8 mouse cellular contexts compared by ENCODE assay signal in genomic region chr6:90618821-90619636, GRCm38 (mm10). TPM values are rescaled to one million over a fixed set of nuclear protein-coding genes. Genes with fewer than 3 reads are reported as not detected.
DNase-seq lines count a peak whose midpoint lies in the region; ATAC-seq and TF ChIP-seq lines count a peak whose summit lies in the region.

No protein-coding gene starts in this region.

- H3K9me3 ChIP-seq in lung, embryonic 14.5 days (ENCODE audit: low read depth, low read length): no peaks in the 10 kb centered on the region
- H3K9me3 ChIP-seq in hindbrain, embryonic 14.5 days (ENCODE audit: control insufficient read depth, low read length): no peaks in the 10 kb centered on the region

- H3K27ac ChIP-seq in lung, embryonic 14.5 days (ENCODE audit: low read depth): no peak overlapping the region
- no peak overlapping the region for H3K27ac ChIP-seq in hindbrain, embryonic 14.5 days

- intact Hi-C loops in heart, postnatal 10 days (cut with DNase I): no loop called here
- intact Hi-C loops in left cerebral cortex, postnatal 36 days (cut with DNase I): no loop called here

- peaks cover 17% of the 10 kb centered on the region for H3K4me1 ChIP-seq in lung, embryonic 14.5 days (ENCODE audit: insufficient read depth)
- 0 out of 2 replicates have a peak, but pooled peaks cover 4% of the 10 kb centered on the region for H3K4me1 ChIP-seq in hindbrain, embryonic 14.5 days (replicated peaks; ENCODE audit: control insufficient read depth, insufficient read depth, low read length)

- H3K27me3 ChIP-seq in lung, embryonic 14.5 days (ENCODE audit: insufficient read depth, low read length): no peaks in the 10 kb centered on the region
- no peaks in the 10 kb centered on the region for H3K27me3 ChIP-seq in hindbrain, embryonic 14.5 days (ENCODE audit: control insufficient read depth, insufficient read depth, low read length)

- ATAC-seq in lung, embryonic 14.5 days (ENCODE audit: insufficient read depth): no peak
- ATAC-seq in hindbrain, embryonic 14.5 days (ENCODE audit: low FRiP score): no peak; the same call in 1 of the 2 replicates

- 57% methylated on average over 19 of the region's 19 CpGs for WGBS in lung, embryonic 14.5 days
- 84% methylated on average over 19 of the region's 19 CpGs for WGBS in hindbrain, embryonic 14.5 days

- H3K9ac ChIP-seq in lung, embryonic 14.5 days: peak overlapping the region; percentile 23; the same call in 1 of the 2 replicates
- no peak overlapping the region for H3K9ac ChIP-seq in hindbrain, embryonic 14.5 days

- no peak for TF ChIP-seq CTCF in lung, embryonic 14.5 days (IDR thresholded peaks at IDR 0.05; ENCODE audit: low read depth)

- DNase-seq in gastrocnemius, adult 18-20 months (ENCODE audit: low spot score): peak; percentile 49
- no peak for DNase-seq in gastrocnemius, postnatal 4 days (ENCODE audit: low spot score in 2 of 2)
- peak; percentile 84 for DNase-seq in adrenal gland, adult 2 months
- DNase-seq in heart, postnatal 10 days: peak; percentile 57 to 59
- peak; percentile 34 for DNase-seq in lung, embryonic 14.5 days
- no peak for DNase-seq in hindbrain, embryonic 14.5 days (ENCODE audit: low spot score)
- no peak for DNase-seq in left cerebral cortex, postnatal 36 days (ENCODE audit: low spot score in 2 of 2)
- no peak for DNase-seq in layer of hippocampus, postnatal 36 days

- peak overlapping the region; percentile 29; the same call in 1 of the 2 replicates for H3K4me2 ChIP-seq in lung, embryonic 14.5 days
- H3K4me2 ChIP-seq in hindbrain, embryonic 14.5 days (replicated peaks): no peak overlapping the region

- H3K4me3 ChIP-seq in lung, embryonic 14.5 days (ENCODE audit: low read depth, low read length): no peak overlapping the region; the same call in 1 of the 2 replicates
- H3K4me3 ChIP-seq in hindbrain, embryonic 14.5 days (replicated peaks; ENCODE audit: low read length): no peak overlapping the region

- no peaks in the 10 kb centered on the region for H3K36me3 ChIP-seq in lung, embryonic 14.5 days (ENCODE audit: insufficient read depth)
- H3K36me3 ChIP-seq in hindbrain, embryonic 14.5 days (replicated peaks; ENCODE audit: control insufficient read depth, insufficient read depth): no peaks in the 10 kb centered on the region

RNA-seq across cellular contexts. Expression of gene Slc41a3, which starts 14.5 kb away (rescaled TPM):
- total RNA-seq in gastrocnemius, adult 18-20 months (2021): 10 to 100 TPM; 83.4 to 93.7 TPM
- total RNA-seq in gastrocnemius, postnatal 4 days (2021): 10 to 100 TPM; 21.6 to 25.0 TPM
- total RNA-seq in adrenal gland, adult 2 months (2021): 10 to 100 TPM; 29.1 to 30.2 TPM
- 52.0 and 62.7 TPM in 2 replicates for polyA plus RNA-seq in adrenal gland, adult 2 months (2012; rRNA removed)
- total RNA-seq in heart, postnatal 10 days (2021): 10 to 100 TPM; 38.5 to 40.4 TPM
- 4.7 and 5.4 TPM in 2 replicates for polyA plus RNA-seq in lung, embryonic 14.5 days (2014; fragmentation: Nextera tagmentation; extraction: Ambion mirVana)
- polyA plus RNA-seq in hindbrain, embryonic 14.5 days (2014; fragmentation: Nextera tagmentation; extraction: Ambion mirVana): 6.9 and 7.8 TPM in 2 replicates
- 1 to 10 TPM; 4.4 to 6.0 TPM for total RNA-seq in left cerebral cortex, postnatal 36 days (2021)
- total RNA-seq in layer of hippocampus, postnatal 36 days (2021): 1 to 10 TPM; 3.3 to 4.1 TPM

Comparison
In these comparisons a context has a peak if more than half of its experiments do, and no peak if none do; other contexts are left out.
1. DNase-seq: peak in gastrocnemius, adult 18-20 months (single experiment), adrenal gland, adult 2 months (single experiment), heart, postnatal 10 days (2 of 2) and lung, embryonic 14.5 days (single experiment); none in gastrocnemius, postnatal 4 days (0 of 2), hindbrain, embryonic 14.5 days (single experiment), left cerebral cortex, postnatal 36 days (0 of 2) and layer of hippocampus, postnatal 36 days (0 of 2).